Mouse (Mus musculus) brain, embryonic 14.5 days (tissue): ENCODE measurements around the gene Sdcbp2. TPM values are rescaled to one million over a fixed set of nuclear protein-coding genes. Genes with fewer than 3 reads are reported as not detected.
A peak's percentile ranks its signal among the peaks of the same experiment; 100 is the strongest.

Experiments
- DNase-seq: peaks from one replicate; pipeline ENCODE4 v3.0.0-alpha.2; 2011; ENCODE audit warnings: low read depth
- CTCF ChIP-seq: fragments of 200-500 bp; IDR thresholded peaks from 2 replicates; pipeline ENCODE4 v1.5.1; 2012; ENCODE audit warnings: inconsistent platforms, mild to moderate bottlenecking, moderate library complexity, borderline replicate concordance; ENCODE audit not compliant: insufficient read depth, insufficient read length; ENCODE audit errors: extremely low read depth
- POLR2A ChIP-seq: fragments of 200-500 bp; IDR thresholded peaks from 2 replicates; pipeline ENCODE4 v1.6.1; 2012; ENCODE audit warnings: mild to moderate bottlenecking, inconsistent platforms, borderline replicate concordance; ENCODE audit not compliant: poor library complexity, insufficient read depth, insufficient read length, severe bottlenecking; ENCODE audit errors: extremely low read depth
- polyA plus RNA-seq: library from polyadenylated mRNA; depleted of rRNA; stranded (reverse); fragments of >200 nt; gene quantifications from 2 replicates; pipeline ENCODE4 v1.2.3, GENCODE M21; 2012

Gene Sdcbp2
- polyA plus RNA-seq, 1 experiment: 1.1 TPM

- TF ChIP-seq CTCF (no peak), POLR2A (no peak)
- peak; percentile 76 for DNase-seq
Observed at GRCm38 (mm10) chr2:151543063-151543895, 29.1 kb upstream of the Sdcbp2 start.

GRCm38 (mm10) chr2:151544673-151545072, 27.7 kb upstream of the Sdcbp2 start:
- no peak for DNase-seq
- TF ChIP-seq POLR2A (no peak), CTCF (no peak)

GRCm38 (mm10) chr2:151546571-151546970, 25.9 kb upstream of the Sdcbp2 start:
- TF ChIP-seq POLR2A: no peak
- no peak for TF ChIP-seq CTCF
- no peak for DNase-seq

GRCm38 (mm10) chr2:151549615-151550121, 22.8 kb upstream of the Sdcbp2 start:
- TF ChIP-seq CTCF: no peak
- no peak for TF ChIP-seq POLR2A
- DNase-seq: no peak

GRCm38 (mm10) chr2:151562930-151563921, 9.2 kb upstream of the Sdcbp2 start:
- TF ChIP-seq POLR2A (no peak), CTCF (no peak)
- DNase-seq: no peak

- no peak for DNase-seq
- TF ChIP-seq CTCF (no peak), POLR2A (no peak)
Observed at GRCm38 (mm10) chr2:151564006-151564405, 8.4 kb upstream of the Sdcbp2 start.

- DNase-seq: no peak
- TF ChIP-seq CTCF: no peak
- no peak for TF ChIP-seq POLR2A
Observed at GRCm38 (mm10) chr2:151564986-151565385, 7.4 kb upstream of the Sdcbp2 start.

GRCm38 (mm10) chr2:151566856-151567255, 5.6 kb upstream of the Sdcbp2 start:
- TF ChIP-seq CTCF (no peak), POLR2A (no peak)
- no peak for DNase-seq

- DNase-seq: peak; percentile 16
- TF ChIP-seq POLR2A (no peak), CTCF (no peak)
Observed at GRCm38 (mm10) chr2:151569452-151569851, 3.0 kb upstream of the Sdcbp2 start.

- TF ChIP-seq POLR2A: no peak
- DNase-seq: no peak
Observed at GRCm38 (mm10) chr2:151573667-151574066, 1.2 kb downstream of the Sdcbp2 start.

GRCm38 (mm10) chr2:151574607-151575006, 2.2 kb downstream of the Sdcbp2 start:
- TF ChIP-seq POLR2A (no peak), CTCF (no peak)
- no peak for DNase-seq

GRCm38 (mm10) chr2:151575119-151575698, 2.8 kb downstream of the Sdcbp2 start:
- TF ChIP-seq POLR2A (no peak), CTCF (peak; percentile 27; the same call in 1 of the 2 replicates)
- DNase-seq: peak; percentile 73
